Mouse (Mus musculus): ENCODE measurements at regions not wholly inside any gene's neighbourhood (a gene's known extent, or its start where the extent isn't known, plus 50 kb on each side); places are given as distances from the start of the nearest gene placed in this dataset.

DNA sequence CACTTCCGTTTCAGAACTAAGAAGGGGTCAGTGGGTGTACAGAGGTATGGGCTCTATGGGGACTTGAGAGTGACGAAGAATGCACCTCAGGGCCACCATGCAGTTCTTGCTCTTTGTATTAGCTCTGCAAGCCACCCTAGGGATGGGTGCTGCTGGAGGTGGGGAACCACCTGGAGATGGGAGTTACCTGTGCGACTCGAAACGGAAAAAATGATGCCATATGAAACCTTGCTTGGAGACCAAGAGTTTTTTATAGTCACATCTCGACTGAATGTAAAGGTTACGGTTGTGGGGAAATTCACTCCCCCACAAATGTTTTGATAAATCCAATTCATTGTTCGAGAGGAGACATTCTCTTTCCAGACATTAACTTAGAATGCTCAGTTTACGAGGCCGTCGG, 134.3 kb upstream of the Mrps10 start:
- 95% methylated on average over 11 of the region's 11 CpGs for WGBS
- Histone ChIP-seq H3K27me3 (ENCODE audit: control insufficient read depth, insufficient read depth, low read length) (no peaks in the 10 kb centered on the region), H3K27ac (ENCODE audit: control insufficient read depth, insufficient read depth, low read length) (no peak overlapping the region), H3K4me3 (ENCODE audit: control insufficient read depth, insufficient read depth, low read length) (no peak overlapping the region), H3K36me3 (ENCODE audit: control insufficient read depth, insufficient read depth, low read length) (no peaks in the 10 kb centered on the region; the same call in 1 of the 2 replicates), H3K4me1 (replicated peaks; ENCODE audit: control insufficient read depth, insufficient read depth, low read length) (peaks cover 8% of the 10 kb centered on the region)
- TF ChIP-seq CTCF (IDR thresholded peaks at IDR 0.05; ENCODE audit: borderline replicate concordance, control insufficient read depth, extremely low read depth, insufficient read depth, low read length, poor library complexity) = no peak
- no peak for TF ChIP-seq POLR2A (IDR thresholded peaks at IDR 0.05; ENCODE audit: control insufficient read depth, extremely low read depth, insufficient read depth, low read length, poor library complexity)
- DNase-seq = no peak

DNA sequence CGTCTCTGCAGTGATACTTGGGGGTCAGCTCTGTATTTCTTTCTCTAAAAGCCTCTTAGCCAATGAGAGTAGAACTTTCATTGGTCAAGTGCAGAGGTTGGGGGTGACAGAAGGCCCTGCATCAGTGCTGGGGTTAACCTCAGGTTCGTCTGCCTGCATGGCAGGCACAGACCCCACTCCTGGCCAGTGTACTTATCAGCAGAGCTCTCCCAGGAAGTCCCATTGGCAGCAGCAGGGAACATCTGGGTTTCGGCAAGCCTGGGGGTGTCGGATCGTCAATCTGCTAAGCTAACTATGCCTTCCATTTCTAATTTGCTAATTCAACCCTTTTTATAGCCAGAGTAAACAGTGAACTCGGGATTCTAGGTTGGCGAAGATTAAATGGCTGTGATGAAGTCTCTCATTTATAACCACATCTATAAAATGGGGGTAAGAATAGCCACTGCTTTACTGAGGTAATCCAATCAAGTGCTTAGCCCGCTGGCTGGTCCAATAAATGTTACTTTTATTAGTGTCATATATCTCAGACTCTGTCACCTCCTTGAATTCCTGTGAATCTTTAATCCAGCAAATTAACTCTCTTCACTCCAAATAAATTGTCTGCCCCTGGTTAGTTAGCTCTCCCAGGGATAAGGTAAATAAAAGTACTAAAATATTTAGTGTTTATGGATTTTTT, 135.5 kb upstream of the Mrps10 start:
- H3K4me1 ChIP-seq (replicated peaks; ENCODE audit: control insufficient read depth, insufficient read depth, low read length) = peaks cover 8% of the 10 kb centered on the region
- no peaks in the 10 kb centered on the region; the same call in 1 of the 2 replicates for H3K36me3 ChIP-seq (ENCODE audit: control insufficient read depth, insufficient read depth, low read length)
- WGBS = 92% methylated on average over 8 of the region's 8 CpGs
- no peaks in the 10 kb centered on the region for H3K27me3 ChIP-seq (ENCODE audit: control insufficient read depth, insufficient read depth, low read length)
- TF ChIP-seq CTCF (IDR thresholded peaks at IDR 0.05; ENCODE audit: borderline replicate concordance, control insufficient read depth, extremely low read depth, insufficient read depth, low read length, poor library complexity) (no peak), POLR2A (IDR thresholded peaks at IDR 0.05; ENCODE audit: control insufficient read depth, extremely low read depth, insufficient read depth, low read length, poor library complexity) (no peak)
- H3K4me3 ChIP-seq (ENCODE audit: control insufficient read depth, insufficient read depth, low read length) = no peak overlapping the region
- no peak for DNase-seq
- H3K27ac ChIP-seq (ENCODE audit: control insufficient read depth, insufficient read depth, low read length) = no peak overlapping the region

DNA sequence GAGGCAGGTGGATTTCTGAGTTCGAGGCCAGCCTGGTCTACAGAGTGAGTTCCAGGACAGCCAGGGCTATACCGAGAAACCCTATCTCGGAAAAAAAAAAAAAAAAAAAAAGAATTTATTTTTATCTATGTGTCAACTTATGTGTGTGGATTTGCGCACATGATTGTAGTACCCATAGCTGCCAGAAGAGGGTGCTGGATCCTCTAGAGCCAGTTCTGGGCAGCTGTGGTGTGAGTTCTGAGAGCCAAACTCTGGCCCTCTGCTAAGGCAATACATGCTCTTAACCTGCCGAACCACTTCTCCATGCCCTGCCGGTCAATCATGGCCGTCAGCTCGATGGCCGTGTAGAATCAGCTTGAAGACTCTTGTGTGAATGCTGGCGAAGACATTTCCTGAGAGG, 138.0 kb upstream of the Mrps10 start:
- no peak for TF ChIP-seq POLR2A (IDR thresholded peaks at IDR 0.05; ENCODE audit: control insufficient read depth, extremely low read depth, insufficient read depth, low read length, poor library complexity)
- peak; percentile 62; the same call in 1 of the 2 replicates for TF ChIP-seq CTCF (IDR thresholded peaks at IDR 0.05; ENCODE audit: borderline replicate concordance, control insufficient read depth, extremely low read depth, insufficient read depth, low read length, poor library complexity)
- Histone ChIP-seq H3K27ac (ENCODE audit: control insufficient read depth, insufficient read depth, low read length) (no peak overlapping the region), H3K36me3 (ENCODE audit: control insufficient read depth, insufficient read depth, low read length) (no peaks in the 10 kb centered on the region; the same call in 1 of the 2 replicates), H3K27me3 (ENCODE audit: control insufficient read depth, insufficient read depth, low read length) (no peaks in the 10 kb centered on the region), H3K4me1 (replicated peaks; ENCODE audit: control insufficient read depth, insufficient read depth, low read length) (peaks cover 20% of the 10 kb centered on the region), H3K4me3 (ENCODE audit: control insufficient read depth, insufficient read depth, low read length) (no peak overlapping the region)
- 93% methylated on average over 10 of the region's 10 CpGs for WGBS
- DNase-seq = peak; percentile 23

DNA sequence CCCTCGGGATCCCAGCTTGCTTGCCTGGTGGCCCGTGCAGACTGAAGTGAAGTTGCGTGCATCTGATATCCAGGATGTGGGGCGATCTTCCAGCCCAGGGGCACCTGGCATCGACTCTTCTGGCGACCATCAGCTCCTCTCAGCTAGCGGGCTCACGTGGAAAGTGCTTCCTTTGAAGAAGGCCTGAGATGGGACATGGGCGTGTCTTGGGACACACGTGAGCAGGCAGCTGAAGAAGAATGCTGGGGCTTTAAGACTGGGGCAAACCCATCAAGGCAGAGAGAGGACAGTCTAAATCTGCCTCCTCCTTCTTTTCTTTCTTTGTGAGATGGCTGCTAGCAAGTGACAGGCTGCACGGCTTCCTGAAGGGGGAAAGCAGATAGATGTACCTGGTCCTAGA, 142.3 kb upstream of the Mrps10 start:
- no peak for DNase-seq
- 59% methylated on average over 11 of the region's 11 CpGs for WGBS
- H3K36me3 ChIP-seq (ENCODE audit: control insufficient read depth, insufficient read depth, low read length) = no peaks in the 10 kb centered on the region; the same call in 1 of the 2 replicates
- H3K4me3 ChIP-seq (ENCODE audit: control insufficient read depth, insufficient read depth, low read length) = no peak overlapping the region
- H3K4me1 ChIP-seq (replicated peaks; ENCODE audit: control insufficient read depth, insufficient read depth, low read length) = peaks cover 23% of the 10 kb centered on the region
- TF ChIP-seq CTCF (IDR thresholded peaks at IDR 0.05; ENCODE audit: borderline replicate concordance, control insufficient read depth, extremely low read depth, insufficient read depth, low read length, poor library complexity) = no peak
- TF ChIP-seq POLR2A (IDR thresholded peaks at IDR 0.05; ENCODE audit: control insufficient read depth, extremely low read depth, insufficient read depth, low read length, poor library complexity) = no peak
- no peak overlapping the region for H3K27ac ChIP-seq (ENCODE audit: control insufficient read depth, insufficient read depth, low read length)
- no peaks in the 10 kb centered on the region for H3K27me3 ChIP-seq (ENCODE audit: control insufficient read depth, insufficient read depth, low read length)

DNA sequence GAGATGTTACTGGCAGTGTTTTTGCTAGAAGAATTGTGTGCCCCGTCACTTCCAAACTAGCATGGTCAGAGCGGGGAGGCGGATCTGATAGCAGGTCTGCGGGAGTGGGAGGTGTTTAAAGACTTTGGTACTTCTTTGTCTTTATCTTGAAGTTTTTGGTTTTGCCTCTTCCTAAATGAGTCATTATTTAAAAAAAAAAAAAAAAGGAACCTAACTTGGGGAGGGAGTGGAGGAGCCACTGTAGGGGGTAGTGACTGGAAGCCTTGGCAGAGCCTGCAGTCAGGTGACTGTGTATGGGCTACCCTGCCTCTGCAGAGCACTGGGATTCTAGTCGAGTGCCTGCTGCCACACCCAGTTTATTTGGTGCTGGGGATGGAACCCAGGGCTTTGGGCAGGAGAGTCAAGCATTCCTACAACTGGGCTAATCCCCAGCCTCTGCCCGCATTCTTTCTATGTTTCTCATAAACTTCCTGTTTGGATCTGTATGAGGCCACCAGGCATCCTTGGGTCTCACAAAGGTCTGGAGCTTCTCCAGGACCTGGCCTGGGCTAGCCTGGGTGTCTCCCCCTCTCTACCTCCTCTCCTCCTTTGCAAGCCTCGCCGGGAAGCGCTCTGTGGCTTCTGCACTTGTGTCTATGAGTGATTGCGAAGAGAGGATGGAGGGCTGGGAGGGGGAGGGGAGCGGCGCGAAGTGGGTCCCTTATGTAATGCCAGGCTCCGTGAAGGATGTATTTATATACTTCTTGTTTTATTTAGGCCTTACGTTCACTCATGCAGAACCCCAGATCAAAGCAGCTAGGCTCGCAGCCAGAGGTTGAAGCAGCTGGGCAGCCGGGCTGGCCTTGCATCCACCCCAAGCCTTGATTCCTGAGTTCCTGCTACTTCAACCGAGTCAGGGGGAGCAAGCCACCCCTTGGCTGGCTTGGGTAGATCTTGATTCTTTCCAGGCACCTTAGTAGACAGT, 143.1 kb upstream of the Mrps10 start:
- H3K36me3 ChIP-seq (ENCODE audit: control insufficient read depth, insufficient read depth, low read length) = no peaks in the 10 kb centered on the region
- H3K4me1 ChIP-seq (replicated peaks; ENCODE audit: control insufficient read depth, insufficient read depth, low read length) = peaks cover 26% of the 10 kb centered on the region
- TF ChIP-seq CTCF (IDR thresholded peaks at IDR 0.05; ENCODE audit: borderline replicate concordance, control insufficient read depth, extremely low read depth, insufficient read depth, low read length, poor library complexity) (peak; percentile 9; the same call in 1 of the 2 replicates), POLR2A (IDR thresholded peaks at IDR 0.05; ENCODE audit: control insufficient read depth, extremely low read depth, insufficient read depth, low read length, poor library complexity) (no peak)
- no peak for DNase-seq
- no peaks in the 10 kb centered on the region for H3K27me3 ChIP-seq (ENCODE audit: control insufficient read depth, insufficient read depth, low read length)
- H3K27ac ChIP-seq (ENCODE audit: control insufficient read depth, insufficient read depth, low read length) = no peak overlapping the region
- no peak overlapping the region for H3K4me3 ChIP-seq (ENCODE audit: control insufficient read depth, insufficient read depth, low read length)
- WGBS = 43% methylated on average over 18 of the region's 18 CpGs

DNA sequence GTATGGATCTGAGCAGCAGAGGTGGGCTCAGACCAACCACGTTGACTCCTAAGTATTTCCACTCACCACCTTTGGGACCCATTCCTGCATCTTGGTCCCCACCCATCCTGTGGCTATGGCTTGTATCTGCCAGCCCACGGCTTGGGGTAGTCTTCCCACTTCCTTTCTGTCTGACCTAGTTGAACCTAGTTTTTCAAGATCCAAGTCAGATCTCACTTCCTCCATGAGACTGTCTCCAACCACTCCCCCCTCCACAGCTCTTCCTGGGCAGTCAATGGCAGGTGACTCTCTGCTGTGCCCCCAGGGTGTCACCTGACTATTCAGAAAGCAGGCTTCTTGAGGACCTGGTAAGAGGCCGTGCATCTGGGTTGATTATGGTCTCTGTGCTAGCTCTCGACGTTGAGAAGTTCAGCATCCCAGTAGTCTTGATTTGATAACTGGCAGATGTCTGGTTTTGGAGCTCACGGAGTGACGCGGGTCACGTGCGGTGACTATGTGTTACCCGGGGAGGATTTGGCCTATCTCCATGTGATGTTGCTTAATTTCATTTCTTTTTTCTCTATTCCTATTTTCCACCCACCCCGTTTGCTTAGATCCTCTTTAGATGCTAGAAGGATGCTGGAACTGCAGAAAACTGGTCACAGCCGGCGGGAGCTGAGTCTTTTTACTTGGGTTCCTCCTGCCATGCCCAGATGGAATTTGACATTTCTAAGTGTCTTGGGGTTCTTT, 147.5 kb upstream of the Mrps10 start:
- 71% methylated on average over 14 of the region's 14 CpGs for WGBS
- no peak for DNase-seq
- peaks cover 23% of the 10 kb centered on the region for H3K4me1 ChIP-seq (replicated peaks; ENCODE audit: control insufficient read depth, insufficient read depth, low read length)
- no peak overlapping the region for H3K27ac ChIP-seq (ENCODE audit: control insufficient read depth, insufficient read depth, low read length)
- H3K36me3 ChIP-seq (ENCODE audit: control insufficient read depth, insufficient read depth, low read length) = no peaks in the 10 kb centered on the region
- no peaks in the 10 kb centered on the region for H3K27me3 ChIP-seq (ENCODE audit: control insufficient read depth, insufficient read depth, low read length)
- no peak overlapping the region for H3K4me3 ChIP-seq (ENCODE audit: control insufficient read depth, insufficient read depth, low read length)
- no peak for TF ChIP-seq CTCF (IDR thresholded peaks at IDR 0.05; ENCODE audit: borderline replicate concordance, control insufficient read depth, extremely low read depth, insufficient read depth, low read length, poor library complexity)
- TF ChIP-seq POLR2A (IDR thresholded peaks at IDR 0.05; ENCODE audit: control insufficient read depth, extremely low read depth, insufficient read depth, low read length, poor library complexity) = no peak

All from thymus, adult 2 months (tissue).